Mouse (Mus musculus) fat pad, adult 2 months (tissue): ENCODE results near the gene Prl7a1.

Experiments used
- DNase-seq: peaks from one replicate; pipeline ENCODE4 v3.0.0-alpha.2; 2011; ENCODE audit warnings: low read depth, low spot score; ENCODE audit errors: extremely low read depth

Gene Prl7a1

GRCm38 (mm10) chr13:27642393-27642792 lies at the start of gene Prl7a1:
Gene Prl7a1, minus strand, starts transcription at chr13:27642493.
- DNase-seq: no peak

- DNase-seq: no peak
Measured at GRCm38 (mm10) chr13:27667936-27668335, 25.6 kb upstream of the Prl7a1 start, which contains the start of gene Prl7a2. Gene Prl7a2, minus strand, starts transcription at chr13:27668036.

GRCm38 (mm10) chr13:27660747-27661146 lies 18.5 kb upstream of the Prl7a1 start:
- DNase-seq: no peak

- DNase-seq: no peak
Measured at GRCm38 (mm10) chr13:27610482-27610881, 31.8 kb downstream of the Prl7a1 start, which contains the start of gene Prl7b1. Gene Prl7b1, minus strand, starts transcription at chr13:27610582.
